Mouse (Mus musculus) kidney, postnatal 36 days (tissue): ENCODE measurements around the gene Agbl4.
A peak's percentile ranks its signal among the peaks of the same experiment; 100 is the strongest.

Experiments used
- DNase-seq, 2 experiments: peaks; one replicate each; pipeline ENCODE4 v3.0.0; 2021 to 2022; ENCODE audit warnings: mixed read lengths in 2 of 2

Agbl4 gene

DNA sequence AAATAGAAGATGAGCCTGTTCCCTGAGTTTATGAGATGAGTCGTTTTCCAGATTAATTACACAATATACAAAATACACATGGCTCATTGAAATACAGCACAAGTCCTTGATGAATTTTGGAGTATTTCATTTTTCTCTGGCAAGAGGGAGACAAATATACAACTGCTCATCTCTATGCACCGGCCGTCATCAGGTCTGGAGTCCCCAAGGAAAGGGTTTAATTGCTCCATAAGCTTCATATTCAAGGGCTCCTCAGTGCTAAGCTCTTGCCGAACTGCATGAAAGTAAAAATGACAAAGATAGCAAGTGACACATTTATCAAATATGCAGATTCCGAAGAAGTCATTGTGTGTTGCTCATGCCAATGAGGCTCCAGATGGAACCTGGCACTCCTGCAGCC, 1284.5 kb downstream of the Agbl4 start:
- DNase-seq, result no peak

DNA sequence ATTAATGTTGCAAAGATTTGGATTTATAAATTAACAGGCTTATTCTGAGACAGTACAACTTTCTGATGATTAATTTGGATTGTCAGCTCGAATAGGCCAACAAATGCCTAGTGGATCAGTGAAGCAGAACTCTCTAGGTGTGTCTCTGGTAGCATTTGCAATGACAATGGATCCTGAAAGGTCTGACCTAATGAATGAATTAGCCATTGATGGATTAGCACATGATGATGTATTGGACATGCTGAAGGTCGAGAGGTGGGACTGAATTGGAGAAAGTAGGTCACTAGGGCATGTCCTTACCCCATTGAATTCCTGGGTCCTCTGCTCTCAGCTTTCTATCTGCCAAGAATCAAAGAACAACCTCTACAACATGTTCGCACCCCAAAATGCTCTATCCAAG, 1285.3 kb downstream of the Agbl4 start:
- no peak for DNase-seq

DNA sequence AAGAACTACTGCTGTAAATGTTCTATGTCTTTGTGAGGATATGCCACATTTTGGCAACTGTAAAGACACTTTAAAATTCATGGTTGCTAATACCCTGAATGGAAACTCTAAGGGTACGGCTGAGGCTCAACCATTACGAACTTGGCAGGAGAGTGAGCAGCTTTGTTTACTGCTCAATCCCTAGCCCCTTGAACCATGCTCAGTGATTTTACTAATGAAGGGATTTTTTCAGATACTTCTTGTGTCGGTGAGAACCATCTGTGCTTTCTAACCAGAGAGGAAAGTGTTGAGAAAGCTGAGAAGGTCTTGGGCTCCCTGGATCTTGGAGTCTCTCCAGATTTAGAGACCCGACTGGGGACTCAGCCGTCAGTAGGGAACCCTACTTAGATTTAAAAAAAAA, 1286.4 kb downstream of the Agbl4 start:
- no peak for DNase-seq

DNA sequence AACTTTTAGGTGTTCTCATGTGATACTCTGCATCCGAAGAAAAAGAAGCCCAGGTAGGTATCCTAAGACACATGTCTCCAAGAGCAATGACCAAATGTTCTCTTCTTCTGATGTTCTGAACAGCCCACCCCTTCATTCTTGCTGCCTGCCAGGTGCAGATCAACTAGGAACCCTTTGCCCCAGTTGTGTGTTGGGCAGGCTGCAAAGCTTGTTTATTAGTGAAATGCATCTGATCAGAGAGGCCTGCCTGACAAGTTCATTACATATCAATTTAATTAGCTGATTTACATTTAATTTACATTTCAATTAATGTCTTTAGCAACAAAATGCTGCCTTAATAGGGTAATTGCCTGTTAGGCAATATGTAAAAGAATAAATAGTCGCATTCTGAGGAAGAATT, 1288.5 kb downstream of the Agbl4 start:
- DNase-seq, result no peak

DNA sequence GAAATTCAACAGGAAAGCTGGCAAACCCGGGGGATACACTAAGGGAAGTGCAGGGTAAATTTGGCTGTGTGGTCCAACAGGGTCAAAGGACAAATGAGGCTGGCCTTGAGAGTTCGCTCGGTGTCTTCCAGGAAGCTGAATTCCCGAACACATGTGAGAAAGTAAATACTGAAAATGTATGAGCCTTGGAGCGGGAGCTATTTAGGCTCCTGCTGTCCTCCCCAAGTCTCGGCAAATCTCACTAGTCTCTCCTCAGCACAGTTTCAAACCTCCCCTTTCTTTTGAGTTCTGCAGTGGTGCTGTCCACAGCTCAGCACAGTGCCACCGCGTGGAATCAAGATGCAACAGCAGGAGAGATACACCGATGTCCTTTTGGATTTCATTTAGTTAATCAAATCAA, 1289.5 kb downstream of the Agbl4 start:
- DNase-seq, result peak; percentile 40 to 79

DNA sequence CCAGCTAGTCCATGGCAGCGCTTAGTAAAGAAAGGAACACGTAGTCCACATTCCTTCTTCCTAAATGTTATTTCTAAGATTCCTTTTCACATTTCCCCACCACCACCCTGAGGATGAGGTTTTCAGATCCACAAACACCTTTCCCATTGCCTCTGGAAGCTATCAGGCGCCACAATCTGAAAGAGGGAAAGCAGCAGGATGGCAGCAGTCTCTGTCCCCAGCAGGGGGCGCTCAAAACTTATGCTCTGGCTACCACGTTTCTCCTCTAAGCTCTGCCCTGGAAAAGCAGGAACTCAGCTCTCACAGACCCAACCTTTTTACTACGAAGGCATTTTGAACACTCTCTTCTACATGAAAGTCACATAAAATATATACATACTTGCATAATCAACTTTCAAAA, 1290.2 kb downstream of the Agbl4 start:
- peak; percentile 87 to 95 for DNase-seq

DNA sequence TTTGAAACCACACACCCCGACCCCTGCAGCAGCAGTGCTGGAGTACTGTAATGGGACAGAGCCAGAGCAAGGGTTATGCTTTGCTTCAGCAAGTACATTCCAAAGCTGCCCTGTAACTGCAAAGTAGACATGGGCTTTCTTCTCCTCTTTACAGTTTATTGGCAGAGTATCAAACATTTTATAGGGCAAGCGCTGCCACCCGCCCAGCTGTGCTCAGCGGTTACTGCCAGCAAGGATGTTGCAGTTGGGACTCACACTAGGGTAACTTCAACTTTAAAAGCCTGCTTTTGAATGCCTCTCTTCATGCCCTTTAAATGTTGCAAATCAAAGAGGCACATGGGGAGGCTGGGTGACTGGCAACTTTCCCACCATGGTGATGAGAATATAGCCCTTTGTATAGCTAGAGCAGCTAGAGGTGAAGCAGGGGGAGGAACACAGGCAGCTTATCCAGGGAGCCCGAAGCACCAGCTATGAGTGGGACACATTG, 1293.6 kb downstream of the Agbl4 start:
- no peak for DNase-seq

DNA sequence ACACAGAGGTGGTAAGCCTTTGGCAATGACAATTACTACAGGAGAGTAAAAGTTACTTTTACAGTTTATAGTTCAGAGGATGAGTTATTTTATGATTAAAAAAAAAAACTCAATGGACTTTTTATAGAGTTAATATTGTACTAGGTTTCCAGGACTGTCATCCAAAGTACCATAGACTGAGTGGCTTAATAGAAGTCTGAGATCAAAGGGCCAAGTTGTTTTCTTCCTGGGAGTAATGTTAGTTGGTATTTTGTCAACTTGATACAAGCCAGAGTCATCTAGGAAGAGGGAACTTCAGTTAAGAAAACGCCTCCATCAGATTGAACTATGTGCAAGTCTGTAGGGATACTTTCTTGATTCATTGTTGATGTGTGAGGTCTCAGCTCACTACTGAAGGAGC, 1303.9 kb downstream of the Agbl4 start:
- DNase-seq, result peak in 1 of 2 experiments; percentile 20

DNA sequence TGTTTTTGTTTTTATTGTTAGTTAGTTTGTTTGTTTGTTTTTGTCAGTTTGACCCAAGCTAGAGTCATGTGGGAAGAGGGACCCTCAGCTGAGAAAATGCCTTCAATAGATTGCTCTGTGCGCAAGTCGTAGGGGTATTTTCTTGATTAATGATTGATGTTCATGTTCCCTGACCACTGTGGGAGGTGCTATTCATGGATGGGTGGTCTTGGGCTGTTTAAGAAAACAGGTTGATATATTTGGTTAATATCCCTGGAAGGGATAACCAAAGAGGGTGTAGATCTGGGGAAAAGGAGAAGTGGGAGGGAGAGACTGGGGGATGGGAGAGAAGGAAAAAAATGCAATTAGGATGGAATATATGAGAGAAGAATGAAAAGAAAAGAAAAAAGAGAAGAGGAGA, 1306.7 kb downstream of the Agbl4 start:
- no peak for DNase-seq

DNA sequence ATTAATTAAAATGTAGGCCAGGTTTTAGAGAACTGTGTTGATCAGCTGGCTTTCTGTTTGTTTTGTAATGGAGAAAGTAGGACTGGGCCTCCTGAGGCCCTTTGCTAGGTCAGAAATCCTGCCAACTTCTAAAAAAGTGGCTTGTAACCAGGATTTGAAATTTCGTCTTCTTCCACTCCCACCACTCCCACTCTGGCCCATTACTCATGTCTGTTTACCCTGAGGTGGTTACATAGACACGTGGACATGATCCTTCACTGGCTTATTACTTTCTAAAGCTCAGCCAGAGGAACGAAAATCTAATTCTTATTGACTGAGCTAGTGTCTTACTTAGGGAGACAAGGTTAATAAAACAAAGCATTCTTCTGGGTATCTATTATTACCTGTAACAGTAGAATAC, 1307.5 kb downstream of the Agbl4 start:
- DNase-seq, result no peak
